Mouse (Mus musculus) midbrain, embryonic 10.5 days (tissue): ENCODE data around the gene Tarbp1. TPM values are rescaled to one million over a fixed set of nuclear protein-coding genes. Genes with fewer than 3 reads are reported as not detected.

ENCODE experiments used
- DNase-seq: peaks from one replicate; pipeline ENCODE4 v3.0.0-alpha.2; 2017; ENCODE audit warnings: low spot score
- H3K27ac ChIP-seq: fragments of 300-500 bp; sonication (generic); replicated peaks from 2 replicates; pipeline ENCODE4 v1.5.1; 2016; ENCODE audit warnings: mild to moderate bottlenecking
- H3K27me3 ChIP-seq: fragments of 300-500 bp; sonication (generic); 2 replicates; pipeline ENCODE4 v1.6.1; 2016; ENCODE audit warnings: low read depth, mild to moderate bottlenecking; ENCODE audit not compliant: poor library complexity, severe bottlenecking
- H3K36me3 ChIP-seq: fragments of 300-500 bp; sonication (generic); 2 replicates; pipeline ENCODE4 v1.6.1; 2016; ENCODE audit warnings: mild to moderate bottlenecking, moderate library complexity
- H3K4me1 ChIP-seq: fragments of 300-500 bp; sonication (generic); 2 replicates; pipeline ENCODE4 v1.6.1; 2016
- H3K4me3 ChIP-seq: fragments of 300-500 bp; sonication (generic); 2 replicates; pipeline ENCODE4 v1.5.1; 2016; ENCODE audit warnings: mild to moderate bottlenecking, moderate library complexity
- H3K9me3 ChIP-seq: fragments of 300-500 bp; sonication (generic); replicated peaks from 2 replicates; pipeline ENCODE4 v1.6.1; 2016; ENCODE audit warnings: mild to moderate bottlenecking
- WGBS: fragments of 180-500 bp; shearing (Covaris S2); methylation state at CpG from one replicate; pipeline ENCODE4 v1.1.7; 2016; 5-methylcytosine and 5-hydroxymethylcytosine counted together
- polyA plus RNA-seq: library from polyadenylated mRNA; unstranded; fragments of >200 nt; fragmentation: Nextera tagmentation; extraction: Ambion mirVana; gene quantifications from 2 replicates; pipeline ENCODE4 v1.2.1, GENCODE M21; 2016

Tarbp1 gene
- polyA plus RNA-seq, 1 experiment from 2014 or later: 2.0 TPM

DNA sequence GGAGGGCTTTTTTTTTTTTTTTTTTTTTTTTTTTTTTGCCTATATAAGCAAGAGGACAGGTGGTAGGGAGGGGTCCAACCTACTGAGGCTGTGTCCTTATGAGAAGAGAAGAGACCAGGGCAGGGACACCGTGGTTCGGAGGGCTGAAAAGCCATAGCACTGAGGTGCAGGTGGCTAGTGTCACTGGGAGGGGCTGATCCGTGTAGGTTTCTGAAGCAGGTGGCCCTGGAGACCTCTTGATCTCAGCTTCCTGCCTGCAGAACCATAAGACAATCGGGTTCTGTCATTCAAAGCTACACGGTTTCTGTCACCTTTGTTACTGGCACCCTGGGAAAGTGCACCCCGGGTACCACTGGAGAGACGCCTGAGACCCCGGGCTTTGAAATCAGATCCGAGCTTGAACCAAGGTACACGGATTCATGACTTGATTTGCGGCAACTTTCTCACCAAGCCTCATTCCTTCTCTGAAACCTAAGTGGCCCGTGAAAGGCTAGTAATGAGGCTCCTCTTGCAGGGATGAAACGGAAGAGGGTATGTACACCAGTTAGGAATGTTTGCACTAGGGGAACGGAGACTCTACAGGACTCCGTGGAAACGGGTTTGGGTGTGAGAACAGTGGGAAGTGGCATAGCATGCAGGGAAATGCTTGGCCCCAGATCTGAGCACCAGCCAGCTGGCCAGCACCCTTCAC is 29.8 kb upstream of the Tarbp1 start:
- H3K36me3 ChIP-seq: no peaks in the 10 kb centered on the region
- peaks cover 6% of the 10 kb centered on the region; the same call in 1 of the 2 replicates for H3K4me1 ChIP-seq
- H3K27me3 ChIP-seq: no peaks in the 10 kb centered on the region
- H3K27ac ChIP-seq: no peak overlapping the region
- H3K4me3 ChIP-seq: no peak overlapping the region
- no peak for DNase-seq
- H3K9me3 ChIP-seq: no peaks in the 10 kb centered on the region
- WGBS: 86% methylated on average over 16 of the region's 16 CpGs

DNA sequence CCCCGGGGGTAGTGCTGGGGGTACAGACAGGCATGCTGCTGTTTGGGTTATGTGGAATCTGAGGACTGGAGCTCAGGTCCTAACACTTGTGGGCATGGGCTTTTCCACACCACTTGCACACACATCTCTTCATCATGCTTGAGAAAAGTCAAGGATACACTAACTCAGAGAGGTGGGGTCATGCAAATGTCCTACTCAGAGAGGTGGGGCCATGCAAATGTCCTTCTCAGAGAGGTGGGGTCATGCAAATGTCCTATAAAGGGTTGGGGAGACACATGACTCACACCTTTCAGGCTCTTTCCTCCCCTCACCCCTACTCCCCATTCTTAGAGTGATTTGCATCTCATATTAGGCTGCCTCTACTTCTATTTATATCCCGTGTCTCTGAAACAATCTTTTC is 27.9 kb upstream of the Tarbp1 start:
- peaks cover 5% of the 10 kb centered on the region; the same call in 1 of the 2 replicates for H3K27me3 ChIP-seq
- DNase-seq: no peak
- no peak overlapping the region for H3K27ac ChIP-seq
- no peak overlapping the region for H3K4me3 ChIP-seq
- H3K4me1 ChIP-seq: peaks cover 20% of the 10 kb centered on the region
- no peaks in the 10 kb centered on the region for H3K36me3 ChIP-seq
- H3K9me3 ChIP-seq: no peaks in the 10 kb centered on the region
- WGBS: 54% methylated on average over 2 of the region's 2 CpGs

DNA sequence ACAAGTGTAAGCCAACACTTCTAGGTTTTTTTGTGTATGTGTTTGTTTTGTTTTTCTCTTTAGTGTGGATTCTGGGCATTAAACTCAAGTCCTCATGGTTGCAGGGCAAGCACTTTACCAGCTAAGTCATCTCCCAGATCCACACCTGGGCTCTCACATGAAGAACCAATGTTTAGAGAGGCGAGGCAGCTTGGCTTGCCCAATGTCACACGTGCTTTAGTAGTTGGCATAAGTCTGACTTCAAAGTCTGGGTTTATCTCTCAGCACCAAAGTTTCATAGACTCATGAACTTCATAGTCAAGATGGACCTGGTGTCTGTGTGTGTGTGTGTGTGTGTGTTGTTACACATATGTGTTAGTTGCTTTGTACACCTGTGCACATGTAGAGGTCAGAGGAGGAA is 24.5 kb upstream of the Tarbp1 start:
- Histone ChIP-seq H3K4me1 (peaks cover 24% of the 10 kb centered on the region), H3K9me3 (no peaks in the 10 kb centered on the region), H3K4me3 (no peak overlapping the region), H3K36me3 (no peaks in the 10 kb centered on the region), H3K27me3 (peaks cover 5% of the 10 kb centered on the region; the same call in 1 of the 2 replicates), H3K27ac (no peak overlapping the region)
- DNase-seq: no peak
- 95% methylated on average over 2 of the region's 2 CpGs for WGBS

DNA sequence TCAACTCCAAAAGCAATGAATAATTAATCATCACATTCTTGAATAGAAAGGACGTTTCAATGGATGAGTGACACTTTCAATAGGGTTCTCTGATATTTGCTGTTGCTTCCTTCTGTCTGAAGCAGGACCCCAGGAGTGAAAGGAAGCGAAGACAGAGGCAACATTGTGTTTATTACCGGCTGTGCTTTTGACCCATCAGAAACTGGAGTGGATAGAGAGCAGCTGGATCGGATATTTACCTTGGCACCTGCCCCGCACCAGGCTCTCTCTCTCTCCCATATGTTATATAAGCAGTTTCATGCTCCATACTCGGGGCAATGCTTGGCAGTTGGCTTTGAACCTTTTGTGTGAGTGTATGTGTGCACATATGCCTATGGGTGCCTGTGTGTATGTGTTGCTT is 23.6 kb upstream of the Tarbp1 start:
- 49% methylated on average over 6 of the region's 6 CpGs for WGBS
- peaks cover 5% of the 10 kb centered on the region; the same call in 1 of the 2 replicates for H3K27me3 ChIP-seq
- peaks cover 25% of the 10 kb centered on the region for H3K4me1 ChIP-seq
- no peaks in the 10 kb centered on the region for H3K36me3 ChIP-seq
- H3K4me3 ChIP-seq: peak overlapping the region; percentile 50
- no peak for DNase-seq
- H3K9me3 ChIP-seq: no peaks in the 10 kb centered on the region
- peak overlapping the region; percentile 85 for H3K27ac ChIP-seq

DNA sequence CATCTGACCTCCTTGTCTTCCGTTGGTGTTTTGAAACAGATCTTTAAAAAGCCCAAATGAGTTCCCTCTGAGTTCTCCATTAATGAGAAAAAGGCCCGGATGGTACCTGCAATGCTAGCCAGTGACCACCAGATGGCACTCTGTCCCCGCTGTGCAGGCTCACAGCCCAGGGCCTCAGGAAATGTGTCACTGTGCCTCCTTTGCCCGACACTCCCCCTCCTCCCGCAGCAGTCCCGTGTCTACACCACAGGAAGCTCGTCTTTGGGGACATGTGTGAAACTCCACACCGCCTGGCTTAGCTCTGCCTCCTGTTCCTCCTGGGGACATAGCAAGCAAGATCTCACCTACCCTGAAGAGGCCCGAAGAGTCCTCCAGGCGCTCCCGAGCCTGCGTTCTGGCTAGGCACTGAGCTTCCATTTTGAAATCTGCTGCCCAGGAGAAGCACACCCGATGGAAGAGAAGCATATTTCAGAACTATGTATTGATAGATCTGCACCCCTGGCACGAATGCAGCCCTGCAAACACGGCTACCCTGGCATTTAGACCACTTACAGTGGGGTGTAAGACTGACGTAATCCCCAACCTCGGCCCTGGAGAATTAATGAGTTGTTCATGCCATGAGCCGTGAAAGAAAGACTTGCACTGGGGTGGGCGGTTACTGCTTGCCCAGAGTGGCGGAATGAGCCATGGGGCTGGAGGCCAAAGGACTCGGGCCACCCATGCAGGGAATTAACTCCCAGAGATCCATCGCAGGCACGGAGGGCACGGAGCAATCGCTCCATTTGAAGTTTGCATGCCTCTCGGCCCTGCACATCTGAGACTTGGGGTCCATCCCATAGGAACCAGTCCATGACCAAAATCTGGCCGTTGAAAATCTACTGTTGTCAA is 22.9 kb upstream of the Tarbp1 start:
- Histone ChIP-seq H3K27ac (peak overlapping the region; percentile 85), H3K9me3 (no peaks in the 10 kb centered on the region), H3K4me3 (peak overlapping the region; percentile 50), H3K4me1 (peaks cover 23% of the 10 kb centered on the region), H3K27me3 (peaks cover 5% of the 10 kb centered on the region; the same call in 1 of the 2 replicates), H3K36me3 (no peaks in the 10 kb centered on the region)
- WGBS: 14% methylated on average over 27 of the region's 27 CpGs
- peak; percentile 89 for DNase-seq

DNA sequence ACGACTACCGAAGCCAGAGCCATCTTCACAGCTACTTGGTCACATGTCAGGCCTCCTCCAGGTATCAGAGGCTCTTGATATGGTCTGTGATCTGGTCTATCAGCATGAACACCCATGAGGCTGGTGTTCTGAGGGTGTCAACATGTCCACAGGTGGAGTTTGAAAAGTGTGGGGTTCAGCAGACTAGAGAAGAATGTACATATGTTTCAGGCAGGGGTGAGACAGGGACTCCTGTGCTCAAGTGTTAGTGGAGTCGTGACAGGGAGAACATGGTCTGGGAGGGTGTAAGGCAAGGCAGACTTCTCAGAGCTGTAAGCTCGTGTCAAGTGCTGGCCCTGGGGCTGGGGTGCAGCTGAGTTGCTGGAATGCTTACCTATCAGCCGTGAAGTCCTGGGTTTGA is 22.1 kb upstream of the Tarbp1 start:
- WGBS: 82% methylated on average over 5 of the region's 5 CpGs
- no peaks in the 10 kb centered on the region for H3K36me3 ChIP-seq
- peaks cover 19% of the 10 kb centered on the region for H3K4me1 ChIP-seq
- H3K9me3 ChIP-seq: no peaks in the 10 kb centered on the region
- H3K4me3 ChIP-seq: no peak overlapping the region
- no peak for DNase-seq
- peaks cover 5% of the 10 kb centered on the region; the same call in 1 of the 2 replicates for H3K27me3 ChIP-seq
- peak overlapping the region; percentile 85 for H3K27ac ChIP-seq

DNA sequence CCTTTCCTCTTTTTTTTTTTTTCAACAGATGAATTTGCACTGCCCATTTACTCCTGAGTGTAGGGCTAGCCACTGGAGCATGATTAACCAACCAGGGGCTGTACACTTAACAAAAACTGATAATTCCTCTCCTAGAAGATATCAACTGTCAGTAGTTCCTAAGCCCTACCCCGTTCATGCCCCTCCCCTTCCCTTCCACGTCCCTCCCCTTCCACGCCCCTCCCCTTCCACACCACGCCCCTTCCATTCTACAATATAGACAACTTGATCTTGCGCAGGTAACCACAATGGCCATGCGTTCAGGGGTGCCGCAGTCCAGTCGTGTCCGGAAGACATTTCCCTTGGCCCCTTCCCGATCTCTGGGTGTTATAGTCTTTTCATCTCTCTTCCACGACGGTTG is 20.6 kb upstream of the Tarbp1 start:
- no peaks in the 10 kb centered on the region for H3K9me3 ChIP-seq
- H3K4me1 ChIP-seq: peaks cover 19% of the 10 kb centered on the region
- H3K27me3 ChIP-seq: peaks cover 5% of the 10 kb centered on the region; the same call in 1 of the 2 replicates
- WGBS: 85% methylated on average over 12 of the region's 12 CpGs
- no peak overlapping the region for H3K27ac ChIP-seq
- no peak for DNase-seq
- H3K4me3 ChIP-seq: no peak overlapping the region
- H3K36me3 ChIP-seq: no peaks in the 10 kb centered on the region

DNA sequence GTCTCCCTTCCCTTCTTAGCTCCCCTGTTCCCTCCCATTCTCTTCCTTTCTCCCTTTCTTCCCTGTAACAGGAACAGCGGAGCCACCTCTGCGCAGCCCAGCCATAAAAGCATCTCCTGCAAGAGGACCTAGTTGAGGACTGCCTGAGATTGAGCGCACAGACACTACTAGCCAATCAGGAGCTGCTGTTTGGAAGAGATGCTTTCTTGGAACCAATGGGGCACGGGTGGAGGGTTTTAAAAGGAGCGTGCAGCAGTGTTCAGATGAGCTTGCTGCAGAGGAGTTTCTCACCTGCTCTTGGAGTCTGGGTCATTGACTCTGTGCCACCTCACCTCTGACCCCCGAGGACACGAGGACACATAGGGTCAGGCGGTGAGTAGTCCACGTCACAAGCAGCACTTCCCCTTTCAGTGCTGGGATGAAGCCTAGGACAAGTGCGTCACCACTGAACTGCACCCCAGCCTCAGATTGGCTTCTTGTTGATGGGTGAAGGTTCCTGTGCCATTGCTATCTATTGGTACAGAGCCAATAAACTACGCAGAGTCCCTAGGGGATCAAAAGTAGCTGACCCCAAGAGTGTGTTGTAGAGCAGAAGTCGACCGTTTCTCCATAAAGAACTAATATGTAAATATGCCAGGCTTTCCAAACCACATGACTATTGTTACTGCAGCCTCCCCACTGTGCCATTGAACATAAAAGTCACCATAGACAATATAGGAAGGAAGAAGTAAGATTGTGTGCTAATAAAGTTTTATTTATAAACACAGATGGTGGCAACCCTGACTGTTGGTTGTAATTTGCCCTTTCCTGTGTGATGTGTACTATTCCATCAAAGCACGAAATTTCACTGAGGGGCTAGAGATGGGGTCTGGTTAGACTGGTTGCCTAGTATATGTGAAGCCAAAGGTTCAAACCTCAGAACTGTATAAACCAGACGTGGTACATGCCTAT is 19.6 kb upstream of the Tarbp1 start:
- Histone ChIP-seq H3K4me3 (no peak overlapping the region), H3K36me3 (no peaks in the 10 kb centered on the region), H3K4me1 (peaks cover 19% of the 10 kb centered on the region), H3K9me3 (no peaks in the 10 kb centered on the region), H3K27ac (no peak overlapping the region), H3K27me3 (peaks cover 5% of the 10 kb centered on the region; the same call in 1 of the 2 replicates)
- WGBS: 80% methylated on average over 15 of the region's 15 CpGs
- no peak for DNase-seq

DNA sequence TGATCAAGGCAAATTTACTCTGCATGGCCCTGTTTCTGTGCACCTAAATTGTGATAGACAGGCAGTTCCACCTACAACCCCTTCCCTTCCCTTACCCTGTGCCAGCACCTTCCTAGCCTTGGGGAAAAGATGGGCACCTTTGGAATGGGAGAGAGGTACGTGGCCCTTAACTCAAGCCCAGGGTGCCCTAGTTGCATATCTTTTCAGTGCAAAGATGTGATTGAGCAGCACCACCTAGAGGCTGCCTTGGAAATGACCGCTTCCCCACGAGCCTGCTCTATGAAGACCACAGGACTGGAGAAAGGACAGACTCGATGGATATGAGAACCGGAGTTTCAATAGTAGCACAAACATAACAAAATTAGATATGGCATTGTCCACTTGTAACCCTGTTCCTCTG is 8.1 kb upstream of the Tarbp1 start:
- Histone ChIP-seq H3K27ac (no peak overlapping the region), H3K36me3 (no peaks in the 10 kb centered on the region), H3K9me3 (no peaks in the 10 kb centered on the region), H3K27me3 (0 out of 2 replicates have a peak, but pooled peaks cover 6% of the 10 kb centered on the region), H3K4me1 (no peaks in the 10 kb centered on the region), H3K4me3 (no peak overlapping the region)
- peak; percentile 72 for DNase-seq
- WGBS: 18% methylated on average over 5 of the region's 5 CpGs

DNA sequence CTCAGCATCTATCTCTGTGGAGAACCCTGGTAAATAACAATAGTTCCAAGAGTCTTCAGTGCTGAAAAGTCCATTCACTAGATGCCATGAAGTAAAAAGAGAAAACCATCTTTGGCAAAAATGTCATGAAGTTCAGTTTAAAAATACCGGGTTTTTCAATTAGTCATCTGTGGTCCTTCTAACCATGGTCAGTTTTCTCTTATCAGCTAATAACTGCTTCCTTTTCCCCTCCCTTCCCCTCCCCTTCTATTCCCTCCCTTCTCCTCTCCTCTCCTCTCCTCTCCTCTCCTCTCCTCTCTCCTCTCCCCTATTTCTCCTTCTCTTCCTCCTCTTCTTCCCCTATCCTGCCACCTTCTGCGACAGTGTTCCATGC is 7.5 kb upstream of the Tarbp1 start:
- H3K27me3 ChIP-seq: peaks cover 9% of the 10 kb centered on the region; the same call in 1 of the 2 replicates
- 69% methylated on average over 2 of the region's 2 CpGs for WGBS
- no peak for DNase-seq

DNA sequence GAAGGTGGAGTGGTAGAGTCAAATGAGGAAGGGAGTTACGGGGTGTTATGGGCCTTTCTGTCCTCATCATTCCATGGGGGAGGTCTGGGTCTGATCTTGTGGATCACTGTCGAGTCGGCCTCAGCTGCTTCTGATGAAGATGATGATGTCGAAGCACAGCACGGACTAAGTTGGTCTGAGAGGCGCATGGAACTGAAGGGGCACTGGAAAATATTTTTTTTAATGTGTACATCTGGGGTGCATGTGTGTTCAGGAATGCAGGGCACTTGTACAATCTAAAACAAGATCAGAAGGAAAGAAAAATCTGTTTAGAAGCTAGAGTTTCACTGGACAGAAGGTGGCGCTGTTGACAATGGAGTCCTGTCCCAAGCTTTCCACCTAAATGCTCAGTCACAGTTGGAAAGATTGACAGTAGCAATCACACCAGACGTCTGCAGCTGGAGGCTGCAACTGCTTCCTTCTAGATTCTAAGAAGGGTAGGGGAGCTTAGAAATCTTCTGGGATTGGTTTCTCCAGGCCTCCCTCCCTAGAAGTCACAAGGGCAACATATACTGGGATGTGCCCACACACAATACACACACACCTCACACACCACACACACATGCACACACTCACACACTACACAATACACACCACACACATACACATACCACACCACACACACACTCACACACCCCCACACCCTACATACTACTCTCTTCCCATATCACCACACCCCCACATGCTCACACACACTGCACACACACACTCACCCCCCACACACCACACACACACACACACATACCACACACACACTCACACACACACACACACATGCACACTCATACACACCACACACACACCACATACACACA is 6.9 kb upstream of the Tarbp1 start:
- Histone ChIP-seq H3K27ac (0 out of 2 replicates have a peak overlapping the region, but pooled peaks have one; percentile 46), H3K27me3 (peaks cover 15% of the 10 kb centered on the region), H3K9me3 (no peaks in the 10 kb centered on the region), H3K4me3 (no peak overlapping the region), H3K4me1 (no peaks in the 10 kb centered on the region), H3K36me3 (no peaks in the 10 kb centered on the region)
- 40% methylated on average over 8 of the region's 8 CpGs for WGBS
- peak; percentile 50 for DNase-seq

More for the DNA sequence above, 7.5 kb upstream of the Tarbp1 start:
- Histone ChIP-seq H3K27ac (no peak overlapping the region), H3K36me3 (no peaks in the 10 kb centered on the region), H3K9me3 (no peaks in the 10 kb centered on the region), H3K4me3 (no peak overlapping the region), H3K4me1 (no peaks in the 10 kb centered on the region)
